In genomic region chr9:14764765-14765164, GRCm38 (mm10) we compare ENCODE assay signal across 8 mouse cellular contexts. TPM values are rescaled to one million over a fixed set of nuclear protein-coding genes. Genes with fewer than 3 reads are reported as not detected.
A peak's percentile ranks its signal among the peaks of the same experiment; 100 is the strongest.
DNase-seq lines count a peak whose midpoint lies in the region; ATAC-seq and TF ChIP-seq lines count a peak whose summit lies in the region.

No protein-coding gene starts in this region.

- H3K36me3 ChIP-seq in liver, adult 2 months (ENCODE audit: control insufficient read depth, insufficient read depth, low read length) = no peaks in the 10 kb centered on the region
- H3K36me3 ChIP-seq in liver, embryonic 11.5 days (ENCODE audit: control insufficient read depth, insufficient read depth, low read length) = no peaks in the 10 kb centered on the region
- no peaks in the 10 kb centered on the region for H3K36me3 ChIP-seq in hindbrain, embryonic 15.5 days
- no peaks in the 10 kb centered on the region for H3K36me3 ChIP-seq in lung, postnatal 0 days (ENCODE audit: insufficient read depth, low read length)

- no peak overlapping the region for H3K9ac ChIP-seq in liver, adult 2 months (ENCODE audit: low read depth, low read length)
- H3K9ac ChIP-seq in liver, embryonic 11.5 days (ENCODE audit: low read depth, low read length) = no peak overlapping the region
- no peak overlapping the region for H3K9ac ChIP-seq in hindbrain, embryonic 15.5 days
- no peak overlapping the region for H3K9ac ChIP-seq in lung, postnatal 0 days (replicated peaks; ENCODE audit: low read depth)

- H3K79me2 ChIP-seq in liver, adult 2 months (ENCODE audit: control insufficient read depth, insufficient read depth, low read length) = no peaks in the 10 kb centered on the region

- TF ChIP-seq POLR2A in liver, adult 2 months (IDR thresholded peaks at IDR 0.05; ENCODE audit: extremely low read depth, insufficient read depth, low read length) = no peak

- peak; percentile 65 for DNase-seq in CD4-positive, CD25-positive, alpha-beta regulatory T cell, adult 2 months (ENCODE audit: low read depth, low spot score)
- peak; percentile 8 for DNase-seq in liver, adult 2 months (ENCODE audit: extremely low read depth, low read depth, low spot score)
- no peak for DNase-seq in liver, embryonic 11.5 days (ENCODE audit: low spot score)
- peak; percentile 51 for DNase-seq in embryo, embryonic 9.5 days (ENCODE audit: extremely low spot score)
- peak; percentile 46 for DNase-seq in lung, postnatal 0 days (ENCODE audit: low spot score)

- H3K4me3 ChIP-seq in liver, adult 2 months (ENCODE audit: insufficient read depth, low read depth, low read length) = no peak overlapping the region
- H3K4me3 ChIP-seq in liver, embryonic 11.5 days (ENCODE audit: low read depth, low read length) = no peak overlapping the region
- H3K4me3 ChIP-seq in hindbrain, embryonic 15.5 days = no peak overlapping the region
- H3K4me3 ChIP-seq in lung, postnatal 0 days (ENCODE audit: low read depth, low read length) = no peak overlapping the region

- no peak for ATAC-seq in CD4-positive, CD25-positive, alpha-beta regulatory T cell, adult 4 months
- no peak for ATAC-seq in liver, embryonic 11.5 days (replicated peaks; ENCODE audit: low FRiP score)
- ATAC-seq in hindbrain, embryonic 15.5 days (ENCODE audit: low FRiP score, low read depth) = peak; percentile 51; the same call in 1 of the 2 replicates
- 0 out of 2 replicates have a peak, but pooled peaks have one; percentile 12 for ATAC-seq in lung, postnatal 0 days
- ATAC-seq in neutrophil, adult 5-6 weeks (ENCODE audit: extremely low read depth, insufficient number of reproducible peaks, low FRiP score, poor library complexity, severe bottlenecking) = peak; percentile 66

- H3K27ac ChIP-seq in liver, adult 2 months (replicated peaks; ENCODE audit: insufficient read depth, low read depth, low read length) = no peak overlapping the region
- H3K27ac ChIP-seq in liver, embryonic 11.5 days (ENCODE audit: low read depth, low read length) = no peak overlapping the region
- no peak overlapping the region for H3K27ac ChIP-seq in hindbrain, embryonic 15.5 days (replicated peaks)
- H3K27ac ChIP-seq in lung, postnatal 0 days (ENCODE audit: low read length) = no peak overlapping the region

- H3K4me1 ChIP-seq in liver, adult 2 months (ENCODE audit: control insufficient read depth, insufficient read depth, low read length) = no peaks in the 10 kb centered on the region
- no peaks in the 10 kb centered on the region for H3K4me1 ChIP-seq in liver, embryonic 11.5 days (replicated peaks; ENCODE audit: control insufficient read depth, insufficient read depth, low read length)
- H3K4me1 ChIP-seq in hindbrain, embryonic 15.5 days (replicated peaks) = no peaks in the 10 kb centered on the region
- H3K4me1 ChIP-seq in lung, postnatal 0 days (ENCODE audit: insufficient read depth, low read depth, low read length) = no peaks in the 10 kb centered on the region

- TF ChIP-seq CTCF in liver, adult 2 months (IDR thresholded peaks at IDR 0.05; ENCODE audit: low read depth, low read length) = no peak
- TF ChIP-seq CTCF in lung, postnatal 0 days (IDR thresholded peaks at IDR 0.05) = peak; percentile 79

- TF ChIP-seq EP300 in lung, postnatal 0 days (IDR thresholded peaks at IDR 0.05) = peak; percentile 17; the same call in 1 of the 2 replicates

- no peaks in the 10 kb centered on the region; the same call in 1 of the 2 replicates for H3K27me3 ChIP-seq in liver, adult 2 months (ENCODE audit: control insufficient read depth, insufficient read depth, low read length)
- no peaks in the 10 kb centered on the region; the same call in 1 of the 2 replicates for H3K27me3 ChIP-seq in liver, embryonic 11.5 days (replicated peaks; ENCODE audit: control insufficient read depth, insufficient read depth, low read length)
- no peaks in the 10 kb centered on the region for H3K27me3 ChIP-seq in hindbrain, embryonic 15.5 days
- no peaks in the 10 kb centered on the region for H3K27me3 ChIP-seq in lung, postnatal 0 days (replicated peaks; ENCODE audit: insufficient read depth, low read length)

- no peak overlapping the region for H3K4me2 ChIP-seq in liver, embryonic 11.5 days
- no peak overlapping the region for H3K4me2 ChIP-seq in hindbrain, embryonic 15.5 days
- no peak overlapping the region for H3K4me2 ChIP-seq in lung, postnatal 0 days (replicated peaks; ENCODE audit: low read depth, low read length)

- H3K9me3 ChIP-seq in liver, embryonic 11.5 days (ENCODE audit: control insufficient read depth, low read length) = no peaks in the 10 kb centered on the region
- H3K9me3 ChIP-seq in hindbrain, embryonic 15.5 days = no peaks in the 10 kb centered on the region
- H3K9me3 ChIP-seq in lung, postnatal 0 days (ENCODE audit: low read length) = no peaks in the 10 kb centered on the region

- 18% methylated on average over 7 of the region's 7 CpGs for WGBS in liver, adult 2 months
- WGBS in liver, embryonic 11.5 days = 26% methylated on average over 7 of the region's 7 CpGs
- 30% methylated on average over 7 of the region's 7 CpGs for WGBS in hindbrain, embryonic 15.5 days
- WGBS in lung, postnatal 0 days = 22% methylated on average over 7 of the region's 7 CpGs

RNA-seq across cellular contexts. Expression of gene 1700012B09Rik, which starts 6.1 kb away (rescaled TPM):
- not detected for polyA plus RNA-seq in CD4-positive, CD25-positive, alpha-beta regulatory T cell, adult 4 months (2017; shearing (Covaris generic))
- total RNA-seq in liver, adult 2 months (2014; rRNA removed) = not detected in 2 replicates
- polyA plus RNA-seq in liver, adult 2 months (2012; rRNA removed) = not detected in 2 replicates
- not detected in 2 replicates for polyA plus RNA-seq in liver, embryonic 11.5 days (2014; fragmentation: Nextera tagmentation; extraction: Ambion mirVana)
- 2.7 and 4.2 TPM in 2 replicates for polyA plus RNA-seq in hindbrain, embryonic 15.5 days (2015; fragmentation: Nextera tagmentation; extraction: Ambion mirVana)
- polyA plus RNA-seq in lung, postnatal 0 days (2015; fragmentation: Nextera tagmentation; extraction: Ambion mirVana) = 11.9 and 12.5 TPM in 2 replicates
- not detected in 2 replicates for total RNA-seq in neutrophil, adult 5-6 weeks (2017)

RNA-seq across cellular contexts. Expression of gene Fut4, which starts 12.6 kb away (rescaled TPM):
- under 1 TPM in 1 of 2 experiments, not detected in 1; 0.19 TPM for polyA plus RNA-seq in CD4-positive, CD25-positive, alpha-beta regulatory T cell, adult 4 months (2017; shearing (Covaris generic))
- total RNA-seq in liver, adult 2 months (2014; rRNA removed) = 0.07 and 0.18 TPM in 2 replicates
- 0.05 and 0.17 TPM in 2 replicates for polyA plus RNA-seq in liver, adult 2 months (2012; rRNA removed)
- polyA plus RNA-seq in liver, embryonic 11.5 days (2014; fragmentation: Nextera tagmentation; extraction: Ambion mirVana) = 1.7 and 1.9 TPM in 2 replicates
- 1.8 TPM in 2 replicates for polyA plus RNA-seq in hindbrain, embryonic 15.5 days (2015; fragmentation: Nextera tagmentation; extraction: Ambion mirVana)
- 6.1 and 7.8 TPM in 2 replicates for polyA plus RNA-seq in lung, postnatal 0 days (2015; fragmentation: Nextera tagmentation; extraction: Ambion mirVana)
- 7.1 and 10.0 TPM in 2 replicates for total RNA-seq in neutrophil, adult 5-6 weeks (2017)

RNA-seq across cellular contexts. Expression of gene Mre11a, which starts 19.7 kb away (rescaled TPM):
- polyA plus RNA-seq in CD4-positive, CD25-positive, alpha-beta regulatory T cell, adult 4 months (2017; shearing (Covaris generic)) = 10 to 100 TPM; 24.0 to 25.6 TPM
- total RNA-seq in liver, adult 2 months (2014; rRNA removed) = 4.0 and 5.7 TPM in 2 replicates
- polyA plus RNA-seq in liver, adult 2 months (2012; rRNA removed) = 1.6 TPM in 2 replicates
- polyA plus RNA-seq in liver, embryonic 11.5 days (2014; fragmentation: Nextera tagmentation; extraction: Ambion mirVana) = 33.5 and 41.9 TPM in 2 replicates
- polyA plus RNA-seq in hindbrain, embryonic 15.5 days (2015; fragmentation: Nextera tagmentation; extraction: Ambion mirVana) = 11.5 and 12.5 TPM in 2 replicates
- 4.7 and 8.1 TPM in 2 replicates for polyA plus RNA-seq in lung, postnatal 0 days (2015; fragmentation: Nextera tagmentation; extraction: Ambion mirVana)
- total RNA-seq in neutrophil, adult 5-6 weeks (2017) = 23.6 TPM in 2 replicates

RNA-seq across cellular contexts. Expression of gene Ankrd49, which starts 19.9 kb away (rescaled TPM):
- 10 to 100 TPM; 27.4 to 37.3 TPM for polyA plus RNA-seq in CD4-positive, CD25-positive, alpha-beta regulatory T cell, adult 4 months (2017; shearing (Covaris generic))
- total RNA-seq in liver, adult 2 months (2014; rRNA removed) = 9.0 and 9.4 TPM in 2 replicates
- 3.6 and 3.7 TPM in 2 replicates for polyA plus RNA-seq in liver, adult 2 months (2012; rRNA removed)
- polyA plus RNA-seq in liver, embryonic 11.5 days (2014; fragmentation: Nextera tagmentation; extraction: Ambion mirVana) = 65.1 and 67.8 TPM in 2 replicates
- polyA plus RNA-seq in hindbrain, embryonic 15.5 days (2015; fragmentation: Nextera tagmentation; extraction: Ambion mirVana) = 25.6 and 26.8 TPM in 2 replicates
- 19.7 and 21.4 TPM in 2 replicates for polyA plus RNA-seq in lung, postnatal 0 days (2015; fragmentation: Nextera tagmentation; extraction: Ambion mirVana)
- 29.8 and 31.3 TPM in 2 replicates for total RNA-seq in neutrophil, adult 5-6 weeks (2017)

RNA-seq across cellular contexts. Expression of gene Piwil4, which starts 24.2 kb away (rescaled TPM):
- polyA plus RNA-seq in CD4-positive, CD25-positive, alpha-beta regulatory T cell, adult 4 months (2017; shearing (Covaris generic)) = under 1 TPM; 0.44 to 0.57 TPM
- total RNA-seq in liver, adult 2 months (2014; rRNA removed) = not detected in 2 replicates
- not detected in 2 replicates for polyA plus RNA-seq in liver, adult 2 months (2012; rRNA removed)
- polyA plus RNA-seq in liver, embryonic 11.5 days (2014; fragmentation: Nextera tagmentation; extraction: Ambion mirVana) = 0.10 and 0.19 TPM in 2 replicates
- 0.41 and 0.43 TPM in 2 replicates for polyA plus RNA-seq in hindbrain, embryonic 15.5 days (2015; fragmentation: Nextera tagmentation; extraction: Ambion mirVana)
- polyA plus RNA-seq in lung, postnatal 0 days (2015; fragmentation: Nextera tagmentation; extraction: Ambion mirVana) = 9.1 and 9.8 TPM in 2 replicates
- not detected in 2 replicates for total RNA-seq in neutrophil, adult 5-6 weeks (2017)

Comparison
In these comparisons a context has a peak if more than half of its experiments do, and no peak if none do; other contexts are left out.
1. ATAC-seq: peak in hindbrain, embryonic 15.5 days (single experiment), lung, postnatal 0 days (single experiment) and neutrophil, adult 5-6 weeks (single experiment); none in CD4-positive, CD25-positive, alpha-beta regulatory T cell, adult 4 months (single experiment) and liver, embryonic 11.5 days (single experiment).